Mouse (Mus musculus): Measurements from ENCODE around the gene Arhgap23.

GRCm38 (mm10) chr11:97399958-97400710, 15.2 kb upstream of the Arhgap23 start:
- TF ChIP-seq CTCF (IDR thresholded peaks at IDR 0.05; ENCODE audit: low read depth) (peak; percentile 96), EP300 (IDR thresholded peaks at IDR 0.05; ENCODE audit: low read depth) (no peak)
